Mouse (Mus musculus): Measurements from ENCODE around the gene Phf13. TPM values are rescaled to one million over a fixed set of nuclear protein-coding genes. Genes with fewer than 3 reads are reported as not detected.
"Not testable (repeated sequence)": the region's sequence is repeated elsewhere in the genome, so short reads cannot be mapped to it uniquely, and the experiment has no call there.

The Phf13 gene
- 1 to 10 TPM; 3.6 to 4.0 TPM for total RNA-seq (2021)
- long read RNA-seq, experiment 1, partial matches to known transcripts: 0 of 3 reads
- long read RNA-seq, experiment 1, other reads (novel, unspliced or antisense): 1 of 3 reads
- long read RNA-seq, experiment 2, partial matches to known transcripts: 0 of 4 reads
- long read RNA-seq, experiment 2, other reads (novel, unspliced or antisense): 2 of 4 reads

GRCm38 (mm10) chr4:151996173-151996950, at the start of gene Phf13:
Gene Phf13, minus strand, starts transcription at chr4:151996258.
- intact Hi-C loops (cut with DNase I): no loop called here
- DNase-seq: peak; percentile 97 to 99

GRCm38 (mm10) chr4:152044609-152045008, 48.6 kb upstream of the Phf13 start:
- DNase-seq: no peak
- intact Hi-C loops (cut with DNase I): no loop called here

- intact Hi-C loops (cut with DNase I): no loop called here
- DNase-seq: no peak
These were observed 47.1 kb upstream of the Phf13 start for GRCm38 (mm10) chr4:152043171-152043570.

GRCm38 (mm10) chr4:152041924-152042641, 46.0 kb upstream of the Phf13 start:
- DNase-seq: no peak
- intact Hi-C loops (cut with DNase I): no loop called here

GRCm38 (mm10) chr4:152039831-152040310, 43.8 kb upstream of the Phf13 start:
- intact Hi-C loops (cut with DNase I): loop anchor here (2.0 kb wide), 2 partner anchors 57 to 59 kb away; no protein-coding TSS in a partner anchor
- DNase-seq: no peak

- DNase-seq: peak; percentile 90 to 92
- intact Hi-C loops (cut with DNase I): loop anchor here (2.0 kb wide), 2 partner anchors 58 kb away; no protein-coding TSS in a partner anchor
These were observed 43.1 kb upstream of the Phf13 start, which contains the start of gene Nol9 for GRCm38 (mm10) chr4:152038985-152039830. Gene Nol9, plus strand, starts transcription at chr4:152039321.

- intact Hi-C loops (cut with DNase I): loop anchor here (2.0 kb wide), 2 partner anchors 58 kb away; no protein-coding TSS in a partner anchor
- DNase-seq: no peak
These were observed 42.3 kb upstream of the Phf13 start, which contains the start of gene Tas1r1 for GRCm38 (mm10) chr4:152038225-152038984. Gene Tas1r1, minus strand, starts transcription at chr4:152038568.

- intact Hi-C loops (cut with DNase I); DNase-seq: not testable (repeated sequence)
These were observed 40.4 kb upstream of the Phf13 start for GRCm38 (mm10) chr4:152036464-152036863.

- intact Hi-C loops (cut with DNase I): no loop called here
- DNase-seq: no peak
These were observed 36.9 kb upstream of the Phf13 start for GRCm38 (mm10) chr4:152032922-152033321.

GRCm38 (mm10) chr4:152029997-152030396, 33.9 kb upstream of the Phf13 start:
- intact Hi-C loops (cut with DNase I): no loop called here

GRCm38 (mm10) chr4:152029087-152029486, 33.0 kb upstream of the Phf13 start:
- DNase-seq: no peak
- intact Hi-C loops (cut with DNase I): no loop called here

More at GRCm38 (mm10) chr4:152029997-152030396, 33.9 kb upstream of the Phf13 start:
- DNase-seq: no peak

GRCm38 (mm10) chr4:152028456-152028855, 32.4 kb upstream of the Phf13 start:
- intact Hi-C loops (cut with DNase I): no loop called here

GRCm38 (mm10) chr4:152027524-152027923, 31.5 kb upstream of the Phf13 start, which contains the start of gene Zbtb48:
Gene Zbtb48, minus strand, starts transcription at chr4:152027671.
- peak; percentile 94 to 95 for DNase-seq
- intact Hi-C loops (cut with DNase I): no loop called here

More at GRCm38 (mm10) chr4:152028456-152028855, 32.4 kb upstream of the Phf13 start:
- no peak for DNase-seq

GRCm38 (mm10) chr4:152026751-152027508, 30.9 kb upstream of the Phf13 start:
- DNase-seq: no peak
- intact Hi-C loops (cut with DNase I): no loop called here

GRCm38 (mm10) chr4:152024525-152024924, 28.5 kb upstream of the Phf13 start:
- intact Hi-C loops (cut with DNase I): no loop called here
- DNase-seq: no peak

GRCm38 (mm10) chr4:152022506-152022905, 26.4 kb upstream of the Phf13 start:
- intact Hi-C loops (cut with DNase I): no loop called here
- DNase-seq: no peak

- DNase-seq: no peak
- intact Hi-C loops (cut with DNase I): no loop called here
These were observed 25.6 kb upstream of the Phf13 start for GRCm38 (mm10) chr4:152021568-152022097.

- intact Hi-C loops (cut with DNase I): no loop called here
These were observed 24.0 kb upstream of the Phf13 start for GRCm38 (mm10) chr4:152020024-152020423.

More at GRCm38 (mm10) chr4:152020024-152020423, 24.0 kb upstream of the Phf13 start:
- DNase-seq: no peak
